ENCODE assay signal across 9 mouse cellular contexts in the genomic region with DNA sequence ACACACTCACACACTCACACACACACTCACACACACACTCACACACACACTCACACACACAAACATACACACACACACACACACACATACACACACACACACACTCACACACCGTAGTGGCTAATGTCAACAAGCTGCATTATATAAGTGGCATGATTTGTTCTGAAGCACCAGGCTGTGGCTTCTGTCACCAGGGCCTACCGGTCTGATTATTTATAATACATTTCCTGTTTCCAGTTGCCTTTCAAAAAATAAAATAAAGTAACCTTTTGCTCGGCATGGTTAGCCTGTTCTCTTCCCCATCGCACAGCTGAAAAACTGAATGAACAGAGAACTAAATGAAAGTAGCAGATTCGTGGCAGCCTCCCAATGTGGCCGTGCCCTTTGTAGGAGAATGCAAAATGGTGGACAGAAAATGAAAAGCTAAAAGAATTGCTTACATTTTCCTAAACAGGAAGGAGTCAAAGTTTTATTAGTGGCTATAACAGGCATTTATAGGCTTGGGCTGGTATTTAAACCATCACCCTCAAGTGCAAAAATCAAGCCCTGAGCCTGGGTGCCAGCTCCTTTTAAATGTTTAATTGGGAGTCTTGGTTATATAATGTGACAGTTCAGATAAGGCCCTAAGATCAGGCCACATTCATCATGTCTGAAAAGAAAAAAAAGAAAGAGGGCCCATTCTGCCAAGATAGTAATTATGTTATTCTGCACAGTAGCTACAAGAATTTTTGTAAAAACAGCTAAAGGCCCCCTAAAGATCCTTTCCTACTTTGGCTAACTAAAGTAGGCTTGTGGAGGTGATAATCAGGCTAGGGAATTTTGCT. TPM values are rescaled to one million over a fixed set of nuclear protein-coding genes. Genes with fewer than 3 reads are reported as not detected.
DNase-seq lines count a peak whose midpoint lies in the region; ATAC-seq and TF ChIP-seq lines count a peak whose summit lies in the region.
"Had no signal": no experiment of that assay in that cellular context is flagged by ENCODE, and none has a peak within 500 bp of the region (broad histone marks: within the 10 kb centered on the region; RNA-seq: fewer than 3 reads in every experiment).

No protein-coding gene starts in this region.

- DNase-seq in layer of hippocampus, adult 2 months (ENCODE audit: low spot score in 2 of 2), result no peak
- no peak for DNase-seq in layer of hippocampus, postnatal 14 days (ENCODE audit: low spot score in 2 of 2)
- DNase-seq in midbrain, embryonic 10.5 days (ENCODE audit: low spot score), result no peak
- DNase-seq in gastrocnemius, adult 8-10 months (ENCODE audit: low spot score in 2 of 2), result no peak
- DNase-seq in cerebellum, adult 11-12 months, result no peak
- DNase-seq in right cerebral cortex, postnatal 10 days (ENCODE audit: low spot score in 2 of 2), result no peak

- no peak for TF ChIP-seq POLR2A in embryonic fibroblast, embryonic 13.5 days (IDR thresholded peaks at IDR 0.05; ENCODE audit: low read depth, low read length)

- no peak for TF ChIP-seq CTCF in layer of hippocampus, adult 2 months (conservative IDR thresholded peaks at IDR 0.05)
- no peak for TF ChIP-seq CTCF in embryonic fibroblast, embryonic 13.5 days (IDR thresholded peaks at IDR 0.05; ENCODE audit: borderline replicate concordance, insufficient read depth, low read length)

- H3K4me1 ChIP-seq in embryonic fibroblast, embryonic 13.5 days (ENCODE audit: control insufficient read depth, insufficient read depth, low read length), result peaks cover 12% of the 10 kb centered on the region
- peaks cover 12% of the 10 kb centered on the region for H3K4me1 ChIP-seq in intestine, embryonic 15.5 days (replicated peaks)
- H3K4me1 ChIP-seq in midbrain, embryonic 10.5 days, result peaks cover 56% of the 10 kb centered on the region

- no peaks in the 10 kb centered on the region for H3K9me3 ChIP-seq in intestine, embryonic 15.5 days
- H3K9me3 ChIP-seq in midbrain, embryonic 10.5 days (replicated peaks), result no peaks in the 10 kb centered on the region
- H3K9me3 ChIP-seq: liver, embryonic 15.5 days had no signal

- H3K9ac ChIP-seq in intestine, embryonic 15.5 days, result no peak overlapping the region
- H3K9ac ChIP-seq: liver, embryonic 15.5 days had no signal

- H3K27ac ChIP-seq in layer of hippocampus, adult 2 months, result peak overlapping the region; percentile 98
- peak overlapping the region; percentile 74 for H3K27ac ChIP-seq in embryonic fibroblast, embryonic 13.5 days (ENCODE audit: insufficient read depth, low read length)
- H3K27ac ChIP-seq in intestine, embryonic 15.5 days, result no peak overlapping the region
- H3K27ac ChIP-seq in midbrain, embryonic 10.5 days (replicated peaks), result peak overlapping the region; percentile 97
- H3K27ac ChIP-seq: liver, embryonic 15.5 days had no signal

- peak overlapping the region; percentile 83 for H3K4me2 ChIP-seq in intestine, embryonic 15.5 days (replicated peaks)

- no peaks in the 10 kb centered on the region for H3K36me3 ChIP-seq in intestine, embryonic 15.5 days
- H3K36me3 ChIP-seq in midbrain, embryonic 10.5 days, result peaks cover 27% of the 10 kb centered on the region
- H3K36me3 ChIP-seq: liver, embryonic 15.5 days had no signal

- H3K4me3 ChIP-seq in layer of hippocampus, adult 2 months, result peak overlapping the region; percentile 96
- peak overlapping the region; percentile 34 for H3K4me3 ChIP-seq in embryonic fibroblast, embryonic 13.5 days (ENCODE audit: insufficient read depth, low read length)
- peak overlapping the region; percentile 60 for H3K4me3 ChIP-seq in intestine, embryonic 15.5 days (replicated peaks)
- H3K4me3 ChIP-seq in midbrain, embryonic 10.5 days, result peak overlapping the region; percentile 83
- H3K4me3 ChIP-seq: liver, embryonic 15.5 days had no signal

- 33% methylated on average over 6 of the region's 6 CpGs for WGBS in intestine, embryonic 15.5 days
- 66% methylated on average over 6 of the region's 6 CpGs for WGBS in midbrain, embryonic 10.5 days

- no peaks in the 10 kb centered on the region for H3K27me3 ChIP-seq in intestine, embryonic 15.5 days (replicated peaks)
- no peaks in the 10 kb centered on the region for H3K27me3 ChIP-seq in midbrain, embryonic 10.5 days (ENCODE audit: low read depth, poor library complexity, severe bottlenecking)

- ATAC-seq in intestine, embryonic 15.5 days, result no peak

RNA-seq across cellular contexts. Expression of a gene that starts 4.4 kb away (rescaled TPM):
- total RNA-seq in layer of hippocampus, adult 2 months (2021), result 10 to 100 TPM; 32.2 to 33.5 TPM
- 10 to 100 TPM; 51.9 to 54.6 TPM for total RNA-seq in layer of hippocampus, postnatal 14 days (2021)
- polyA plus RNA-seq in embryonic fibroblast, embryonic 13.5 days (2011; ENCODE audit: insufficient read length, low read depth, missing spikeins), result 30.2 and 34.0 TPM in 2 replicates
- polyA plus RNA-seq in intestine, embryonic 15.5 days (2015; fragmentation: Nextera tagmentation; extraction: Ambion mirVana), result 18.5 and 21.1 TPM in 2 replicates
- 46.5 and 59.2 TPM in 2 replicates for polyA plus RNA-seq in midbrain, embryonic 10.5 days (2016; fragmentation: Nextera tagmentation; extraction: Ambion mirVana)
- total RNA-seq in gastrocnemius, adult 8-10 months (2022), result 10 to 100 TPM; 12.2 to 17.7 (median 15.8) TPM

Comparison
In these comparisons a context has a peak if more than half of its experiments do, and no peak if none do; other contexts are left out.
1. H3K4me3 ChIP-seq: peak in every context shown above with its lines; median percentile 96 in layer of hippocampus, adult 2 months; 83 in midbrain, embryonic 10.5 days; 60 in intestine, embryonic 15.5 days; 34 in embryonic fibroblast, embryonic 13.5 days.